Mouse (Mus musculus): ENCODE measurements around the gene Synj1.

Gene Synj1

DNA sequence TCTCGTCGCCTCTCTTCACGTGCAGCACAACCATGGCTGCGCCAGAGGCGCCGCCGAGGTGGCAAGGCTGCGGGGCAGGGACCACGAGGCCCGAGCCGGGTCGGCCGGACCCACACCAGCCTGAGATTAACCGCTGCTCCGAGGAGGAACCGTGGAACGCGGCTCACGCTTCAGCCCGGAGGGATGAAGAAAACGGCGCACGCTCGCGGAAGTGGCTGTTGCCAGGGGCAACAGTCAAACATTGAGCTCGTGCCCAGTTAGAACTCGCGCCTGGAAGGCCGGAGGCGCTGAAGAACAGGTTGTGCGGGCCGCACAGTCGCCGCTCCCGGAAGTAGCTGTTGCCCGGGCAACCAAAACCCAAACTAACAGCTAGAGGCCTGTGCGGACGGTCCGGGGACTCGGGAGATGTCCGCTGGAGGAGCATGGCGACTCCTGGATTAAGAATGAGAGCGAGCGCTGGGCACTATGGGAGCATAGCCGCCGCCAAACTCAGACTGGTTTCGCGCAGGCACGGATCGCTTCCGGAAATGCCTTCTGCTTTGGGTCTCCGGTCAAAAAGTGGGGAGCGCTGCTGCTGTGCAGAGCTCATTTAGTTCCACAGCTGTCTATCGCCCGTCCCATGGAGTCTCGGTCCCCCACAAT lies 76.3 kb downstream of the Synj1 start, which contains the start of gene Cfap298:
TSS of gene Cfap298 (minus strand) at position 428 of the 642 bp plus-strand sequence.
- DNase-seq: peak; percentile 91

DNA sequence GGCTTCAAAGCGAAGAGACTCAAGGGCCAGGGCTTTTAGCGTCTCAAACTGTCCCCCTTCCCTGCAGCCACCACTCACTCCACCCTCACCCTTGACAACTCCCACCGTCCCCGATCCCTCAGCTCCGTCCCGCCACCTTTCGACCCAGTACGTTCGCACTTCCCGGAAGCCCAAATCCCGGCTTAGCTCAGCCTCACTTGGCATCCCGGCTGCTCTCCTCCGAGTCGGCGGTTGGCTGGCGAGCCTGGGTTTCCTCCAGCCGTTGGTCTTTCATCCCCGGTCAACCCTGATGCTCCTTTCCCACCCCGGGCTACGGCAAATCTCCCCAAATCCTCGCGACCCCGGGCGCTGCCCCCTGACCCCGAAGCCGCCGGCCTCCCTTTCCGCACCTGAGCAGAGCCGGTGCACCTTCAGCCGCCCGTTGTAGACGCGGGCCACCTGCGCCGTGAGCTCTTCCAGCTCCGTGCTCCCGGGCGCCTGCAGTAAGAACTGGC lies 76.9 kb downstream of the Synj1 start:
- DNase-seq: peak; percentile 64

DNA sequence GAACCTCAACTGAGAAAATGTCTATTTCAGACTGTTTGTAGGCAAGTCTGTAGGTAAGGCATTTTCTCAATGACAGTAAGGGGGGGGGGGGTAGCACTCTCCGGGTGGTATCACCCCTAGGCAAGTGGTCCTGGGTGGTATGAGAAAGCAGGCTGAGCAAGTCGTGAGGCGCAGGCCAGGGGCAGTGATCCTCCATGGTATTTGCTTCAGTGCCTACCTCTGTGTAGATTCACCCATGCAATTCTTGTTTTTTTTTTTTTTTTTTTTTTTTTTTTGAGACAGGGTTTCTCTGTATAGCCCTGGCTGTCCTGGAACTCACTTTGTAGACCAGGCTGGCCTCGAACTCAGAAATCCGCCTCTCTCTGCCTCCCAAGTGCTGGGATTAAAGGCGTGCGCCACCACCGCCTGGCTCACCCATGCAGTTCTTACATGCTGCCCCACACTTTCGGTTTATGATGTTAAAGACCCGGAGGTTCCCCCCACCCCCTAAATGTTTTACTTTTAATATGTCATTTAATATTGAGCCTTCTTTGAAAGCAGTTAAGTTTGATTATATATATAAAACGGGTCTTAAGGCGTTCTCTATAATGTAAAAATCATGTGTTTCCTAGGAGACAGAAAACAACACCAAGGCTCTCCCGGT lies 77.5 kb downstream of the Synj1 start:
- peak; percentile 16 for DNase-seq

DNA sequence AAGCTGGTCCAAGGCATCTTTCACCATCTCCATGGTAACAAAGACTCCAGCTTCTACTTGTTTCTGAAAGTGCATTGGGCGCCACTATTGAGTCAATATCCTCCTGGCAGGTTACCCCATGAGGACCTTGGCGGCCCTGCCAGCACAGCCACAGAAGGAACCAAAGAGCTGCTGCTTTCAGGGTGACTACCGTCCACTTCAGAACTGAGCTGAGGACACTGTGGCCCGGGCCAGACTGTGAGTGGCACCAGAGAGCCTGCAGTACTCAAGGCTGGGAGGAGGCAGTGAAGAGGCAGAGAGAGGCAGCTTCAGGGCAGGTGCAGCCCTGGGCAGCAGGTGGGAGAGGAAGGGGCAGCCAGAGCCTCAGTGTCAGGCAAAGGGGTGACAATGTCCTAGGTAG lies 83.7 kb downstream of the Synj1 start:
- DNase-seq: no peak

DNA sequence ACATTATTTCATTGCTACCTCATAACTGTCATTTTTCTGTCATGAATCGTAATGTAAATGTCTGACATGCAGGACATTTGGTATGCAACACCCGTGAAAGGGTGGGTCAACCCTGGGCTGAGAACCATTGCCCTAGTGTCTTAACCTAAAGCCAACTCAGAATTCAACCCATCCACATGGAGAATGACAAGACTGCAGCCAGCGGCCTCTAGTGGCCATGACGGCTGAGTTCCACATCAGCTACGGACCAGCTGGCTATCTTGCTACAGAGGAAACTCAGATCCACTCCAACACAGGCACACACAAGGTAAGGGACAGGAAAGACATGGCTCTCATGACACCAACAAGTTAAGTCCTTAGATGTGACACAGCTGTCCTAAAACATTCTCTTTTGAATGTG lies 85.6 kb downstream of the Synj1 start:
- peak; percentile 35 for DNase-seq

DNA sequence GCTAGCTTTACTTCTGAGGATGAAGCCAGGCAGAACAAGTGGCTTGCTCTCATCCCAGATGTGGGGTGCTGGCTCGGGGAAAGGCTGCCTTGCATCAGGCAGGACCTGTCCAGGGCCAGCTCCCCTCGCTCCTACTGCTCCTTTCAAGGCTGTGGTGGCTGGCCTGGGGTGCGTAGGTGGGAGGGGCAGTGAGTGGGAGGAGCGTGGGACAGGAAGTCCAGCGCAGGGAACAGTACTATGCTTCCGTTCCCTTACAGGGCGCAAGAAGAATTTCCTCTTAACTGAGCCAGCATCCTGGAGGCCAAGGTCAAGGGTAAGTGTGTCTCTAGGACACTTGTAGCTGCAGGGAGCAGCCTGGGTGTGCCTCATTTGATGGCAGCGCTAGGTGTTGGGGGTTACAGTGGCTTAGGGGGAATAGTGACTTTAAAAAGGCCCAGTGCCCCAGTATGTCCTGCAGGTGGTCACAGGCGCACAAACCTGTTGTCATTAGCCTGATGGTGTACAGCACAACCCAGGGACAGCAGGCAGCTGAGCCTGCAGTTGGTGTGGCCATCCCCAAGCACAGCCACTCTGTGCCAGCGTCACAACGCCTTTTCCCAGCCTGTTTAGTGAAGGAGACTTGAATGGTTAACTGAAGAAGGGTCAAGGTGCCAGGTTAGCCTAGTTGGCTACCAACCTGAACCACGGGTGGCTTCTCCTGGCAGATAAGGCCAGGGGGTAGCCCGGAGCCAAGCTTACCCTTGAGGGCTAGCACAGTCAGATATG lies 86.3 kb downstream of the Synj1 start:
- no peak for DNase-seq

DNA sequence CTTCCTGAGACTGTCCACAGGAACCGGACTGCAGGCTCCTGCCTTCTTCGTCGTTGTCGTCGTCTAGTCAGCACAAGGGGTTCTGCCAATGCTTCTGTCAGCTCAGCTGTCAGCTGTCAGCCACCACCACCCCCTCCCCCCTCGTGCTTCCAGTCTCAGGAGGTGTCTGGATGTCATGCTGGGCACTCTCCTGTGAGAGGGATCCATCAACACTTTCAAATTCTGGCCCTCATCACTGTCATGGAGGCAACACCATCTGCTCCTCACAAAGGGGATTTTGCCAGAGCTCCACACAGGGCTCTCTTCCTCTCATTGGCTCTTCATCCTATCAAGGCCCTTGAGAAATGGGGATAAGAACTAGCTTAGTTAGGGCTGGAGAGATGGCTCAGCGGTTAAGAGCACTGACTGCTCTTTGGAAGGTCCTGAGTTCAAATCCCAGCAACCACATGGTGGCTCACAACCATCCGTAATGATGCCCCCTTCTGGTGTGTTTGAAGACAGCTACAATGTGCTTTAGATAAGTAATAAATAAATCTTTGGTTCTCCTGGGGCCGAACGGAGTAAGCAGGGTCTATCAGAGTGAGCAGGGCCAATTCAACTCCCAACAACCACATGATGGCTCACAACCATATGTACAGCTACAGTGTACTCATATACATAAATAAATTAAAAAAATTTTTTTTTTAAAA lies 89.5 kb downstream of the Synj1 start:
- no peak for DNase-seq

DNA sequence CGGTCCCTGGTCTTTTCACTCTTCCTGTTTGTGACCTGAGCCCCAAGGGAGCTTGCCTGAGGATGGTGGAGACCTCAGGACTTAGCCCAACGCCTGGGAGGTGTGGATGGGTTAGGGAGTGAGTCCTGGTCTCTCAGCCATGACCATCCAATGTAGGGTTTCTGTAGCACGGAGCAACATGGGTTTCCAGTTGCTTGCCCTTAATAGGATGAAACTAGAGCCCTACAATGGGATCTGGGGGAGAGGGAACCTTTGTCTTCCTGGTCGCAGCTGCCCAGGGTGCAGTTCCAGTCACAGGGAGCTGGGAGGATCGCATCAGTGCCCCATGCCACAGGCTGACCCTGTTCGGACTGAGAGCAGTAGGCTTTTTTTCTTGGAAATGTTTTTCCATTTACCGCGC lies 94.0 kb downstream of the Synj1 start:
- no peak for DNase-seq

DNA sequence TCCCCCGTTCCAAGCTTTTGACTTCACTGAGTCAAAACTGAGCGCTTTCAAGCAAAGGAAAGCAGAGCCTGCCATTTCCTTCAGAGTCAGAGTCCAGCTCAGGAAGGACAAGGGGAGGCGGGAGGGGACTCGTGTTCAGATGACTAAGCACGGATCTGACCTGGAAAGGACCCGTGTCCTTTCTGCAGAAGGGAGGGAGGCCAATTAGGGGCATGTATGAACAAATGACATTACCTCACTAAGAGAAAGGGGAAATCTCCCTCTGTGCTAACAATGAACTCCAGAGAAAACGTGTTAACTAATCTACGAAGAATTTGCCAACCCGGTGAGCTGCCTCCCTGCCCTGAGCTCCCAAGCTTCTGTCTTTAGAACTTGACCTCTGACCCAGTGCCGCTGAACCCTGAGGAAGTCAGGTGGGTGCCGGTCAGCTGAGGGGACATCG lies 95.0 kb downstream of the Synj1 start:
- DNase-seq: no peak

DNA sequence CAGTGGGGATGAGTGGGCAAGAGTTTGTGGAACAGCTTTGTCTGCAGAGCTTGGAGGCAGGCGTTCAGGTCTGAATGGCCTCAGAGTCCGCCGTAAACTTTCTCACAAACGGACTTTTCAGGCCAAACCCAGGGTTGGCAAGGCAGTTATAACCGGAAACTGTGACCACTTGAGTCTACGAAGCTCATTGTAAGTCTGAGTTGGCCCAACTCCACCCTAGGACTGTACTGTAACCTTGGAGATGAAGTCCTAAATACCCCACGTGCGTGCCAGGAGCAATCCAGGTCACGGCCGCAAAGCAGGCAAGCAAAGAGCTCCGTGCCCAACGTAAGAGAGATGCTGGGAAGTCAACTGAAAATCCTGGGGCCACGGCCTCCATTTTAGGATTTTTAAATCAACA lies 99.3 kb downstream of the Synj1 start:
- DNase-seq: no peak

DNA sequence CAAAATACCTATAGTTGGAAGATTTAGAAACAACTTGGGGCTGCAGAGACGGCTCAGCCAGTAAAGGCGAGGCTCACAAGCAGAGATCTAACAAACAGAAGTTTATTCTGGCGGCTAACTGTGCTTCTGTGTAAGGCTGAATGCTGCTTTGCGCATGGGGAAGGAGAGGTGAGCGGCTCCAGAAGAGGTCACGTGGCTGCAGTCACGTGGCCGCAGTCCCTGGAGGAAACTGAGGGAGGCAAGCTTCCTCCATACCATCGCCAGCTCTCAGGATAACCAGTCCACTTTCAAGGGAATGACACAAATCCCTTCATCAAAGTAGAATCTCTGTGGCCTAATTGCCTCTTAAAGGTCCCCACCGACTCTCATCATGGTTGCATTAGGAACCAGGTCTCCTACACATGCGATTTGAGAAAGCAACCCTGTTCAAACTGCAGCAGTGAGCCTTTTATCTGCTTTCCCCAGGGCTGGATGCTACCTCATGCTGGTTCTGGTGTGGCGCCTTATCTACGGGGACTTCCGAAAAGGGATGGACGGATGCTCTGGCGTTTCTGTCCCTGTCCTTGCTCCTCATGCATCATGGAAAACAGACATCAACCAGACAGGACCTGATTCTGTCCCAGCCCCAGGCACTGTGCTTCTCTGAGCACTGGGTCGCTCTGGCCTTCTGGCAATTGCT lies 100.1 kb downstream of the Synj1 start:
- DNase-seq: no peak

DNA sequence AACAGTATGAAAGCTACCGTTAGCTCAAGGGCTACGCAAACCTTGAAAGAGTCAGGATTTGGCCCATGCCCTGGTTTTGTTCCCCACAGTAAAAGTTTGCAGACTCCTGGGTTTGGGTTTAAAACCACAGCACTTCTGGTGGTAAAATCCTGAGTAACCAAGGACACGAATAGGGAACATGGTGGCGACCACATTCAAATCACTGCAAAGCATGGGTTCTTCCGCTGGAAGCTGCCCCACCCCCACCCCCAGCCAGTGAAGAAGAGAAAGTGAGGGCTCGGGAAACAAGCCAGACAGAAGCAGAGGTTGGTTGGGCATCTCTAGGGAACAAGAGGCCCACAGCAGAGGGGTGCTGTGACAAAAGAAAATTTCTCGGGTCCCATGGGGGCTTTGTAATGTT lies 103.9 kb downstream of the Synj1 start:
- no peak for DNase-seq

DNA sequence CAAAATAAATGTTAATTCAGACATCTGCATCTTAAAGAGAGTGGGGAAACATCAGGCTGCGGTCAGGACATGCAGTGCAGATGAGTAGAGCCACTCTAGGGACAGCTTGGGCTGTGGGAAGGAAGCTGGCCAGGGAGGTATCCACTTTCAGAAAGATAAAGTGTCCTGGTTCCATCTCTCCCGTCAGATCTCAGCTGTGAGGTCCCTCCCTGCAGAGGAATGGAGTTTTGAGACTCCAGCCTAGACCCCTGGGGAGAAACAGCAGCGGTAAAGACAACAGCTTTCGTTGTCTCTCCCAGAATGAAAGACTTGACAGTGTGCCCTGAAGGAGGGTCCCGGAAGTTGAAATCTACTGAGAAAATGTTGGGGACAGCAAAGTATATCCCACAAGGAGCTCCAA lies 107.8 kb downstream of the Synj1 start:
- DNase-seq: no peak

DNA sequence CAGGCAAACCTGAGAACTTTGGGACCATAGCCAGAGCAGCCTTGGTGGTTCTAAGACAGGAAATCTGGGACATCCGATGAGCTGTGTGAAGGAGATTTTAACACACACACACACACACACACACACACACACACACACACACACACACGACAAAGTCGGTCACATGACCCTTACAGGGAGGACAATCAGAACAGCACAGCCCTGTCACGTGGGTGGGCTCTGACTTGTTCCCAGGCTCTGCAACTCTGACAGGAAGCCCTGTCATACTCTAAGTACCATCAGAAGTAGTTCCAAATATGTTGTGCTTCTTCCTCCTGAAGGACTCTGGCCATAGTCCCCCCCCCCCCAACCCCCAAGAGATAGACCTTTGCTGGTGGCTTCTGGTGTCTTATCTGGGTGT lies 109.7 kb downstream of the Synj1 start:
- no peak for DNase-seq

DNA sequence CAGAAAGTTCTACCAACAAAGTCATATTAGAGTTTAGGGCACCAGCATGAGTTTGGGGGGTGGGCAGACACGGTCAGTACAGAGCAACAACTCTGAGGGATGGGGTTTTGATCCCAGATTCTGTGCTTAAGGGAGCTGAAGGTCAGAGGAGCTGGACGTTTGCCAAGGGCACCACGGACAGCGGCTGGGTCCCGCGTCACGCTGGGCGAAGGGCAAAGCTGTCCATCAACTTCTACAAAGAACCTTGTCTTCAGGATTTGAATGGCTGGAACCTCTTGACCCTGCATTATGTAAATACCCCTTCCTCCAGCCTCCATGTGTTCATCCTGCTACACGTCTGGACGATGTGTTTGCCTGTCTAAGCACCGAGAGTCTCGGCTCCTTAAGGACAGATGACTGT lies 111.6 kb downstream of the Synj1 start:
- no peak for DNase-seq

DNA sequence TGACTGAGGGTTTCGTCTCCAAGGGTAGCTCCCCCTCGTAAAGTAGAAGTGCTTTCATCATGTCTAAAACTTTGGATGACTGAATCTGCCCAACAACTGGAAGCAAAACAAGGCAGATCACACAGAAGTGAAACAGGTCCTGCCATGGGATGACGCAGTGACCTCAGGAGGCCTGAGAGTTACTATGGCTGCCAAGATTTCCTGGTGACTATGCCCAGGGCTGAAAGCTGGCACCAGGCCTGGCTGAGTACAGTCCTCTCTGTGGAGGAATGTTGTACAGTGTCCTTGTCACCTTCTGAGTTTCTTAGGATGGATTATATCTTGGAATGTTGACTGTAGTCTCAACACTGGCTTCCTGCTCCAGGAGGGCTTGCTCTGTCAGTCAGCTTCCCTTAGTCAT lies 113.5 kb downstream of the Synj1 start:
- no peak for DNase-seq

DNA sequence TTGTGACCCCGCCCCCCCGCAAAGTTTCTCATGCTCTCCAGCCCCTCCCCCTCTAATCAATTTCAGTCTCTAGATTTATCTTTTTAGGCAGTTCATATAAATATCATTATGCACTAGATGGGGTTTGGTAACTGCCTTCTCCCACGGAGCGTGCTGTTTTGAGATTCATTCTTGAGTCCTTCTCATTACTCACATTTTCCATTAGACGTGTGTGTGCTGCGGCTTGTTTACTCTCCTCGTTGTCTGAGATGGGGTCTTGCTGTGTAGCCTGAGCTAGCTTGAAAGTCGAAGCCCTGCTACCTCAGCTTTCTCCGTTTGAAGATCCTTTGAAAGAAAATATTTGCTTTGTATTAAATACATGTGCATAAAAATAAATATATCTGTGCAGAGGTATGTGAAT lies 117.3 kb downstream of the Synj1 start:
- DNase-seq: no peak

DNA sequence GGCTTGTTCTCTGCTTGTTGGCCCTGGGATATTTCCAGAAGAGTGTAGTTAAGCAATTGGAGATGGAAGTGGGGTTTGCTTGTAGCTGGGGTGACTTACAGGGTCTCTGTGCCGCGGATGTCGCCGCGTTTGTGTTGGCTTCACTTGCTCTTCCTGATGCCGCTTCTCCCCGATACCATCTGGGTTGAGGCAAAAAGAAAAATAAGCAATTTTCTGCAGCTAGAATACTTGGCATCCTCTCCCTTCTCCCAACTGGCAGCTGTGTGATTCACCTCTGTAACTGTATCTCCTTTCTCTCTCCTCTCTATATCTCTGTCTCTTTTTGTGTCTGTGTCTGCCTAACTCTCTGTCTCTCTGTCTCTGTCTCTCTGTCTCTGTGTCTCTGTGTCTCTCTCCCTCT lies 118.1 kb downstream of the Synj1 start:
- DNase-seq: no peak

DNA sequence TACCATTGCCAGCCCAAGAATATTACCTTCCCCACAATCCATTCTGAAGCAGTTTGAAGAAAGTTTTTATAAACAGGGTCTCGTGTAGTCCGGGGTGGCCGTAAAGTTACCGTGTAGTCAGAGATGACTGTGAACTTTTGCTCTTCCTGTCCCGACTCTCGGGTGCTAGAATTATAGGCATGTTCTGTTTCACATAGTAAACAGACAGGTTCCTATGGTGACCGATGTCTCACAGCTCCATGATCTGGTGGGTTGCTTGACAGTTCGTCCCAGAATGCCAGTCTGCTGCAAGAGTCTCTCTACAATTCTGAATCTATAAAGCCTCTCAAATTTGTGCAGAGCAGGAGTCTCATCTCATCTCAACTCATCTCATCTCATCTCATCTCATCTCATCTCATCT lies 119.0 kb downstream of the Synj1 start:
- no peak for DNase-seq

DNA sequence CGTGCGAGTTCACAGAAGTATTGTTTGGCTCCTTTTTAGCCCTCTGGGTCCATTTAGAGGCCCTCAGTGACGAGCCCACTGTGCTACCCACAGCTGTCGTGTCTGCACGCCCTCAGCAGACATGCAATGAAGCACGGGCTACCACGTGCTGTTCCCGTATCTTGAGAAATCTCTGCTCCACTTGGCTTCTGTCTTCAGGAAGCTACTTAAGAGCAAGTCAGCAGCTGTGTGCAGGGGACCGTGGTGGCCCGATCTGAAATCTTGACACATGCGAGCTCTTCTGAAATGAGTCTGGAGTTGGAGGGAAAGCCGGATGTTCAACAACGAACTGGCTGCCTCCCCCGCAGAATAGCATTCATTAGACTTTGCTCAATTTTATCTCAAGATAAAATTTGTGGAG lies 119.5 kb downstream of the Synj1 start:
- no peak for DNase-seq

DNA sequence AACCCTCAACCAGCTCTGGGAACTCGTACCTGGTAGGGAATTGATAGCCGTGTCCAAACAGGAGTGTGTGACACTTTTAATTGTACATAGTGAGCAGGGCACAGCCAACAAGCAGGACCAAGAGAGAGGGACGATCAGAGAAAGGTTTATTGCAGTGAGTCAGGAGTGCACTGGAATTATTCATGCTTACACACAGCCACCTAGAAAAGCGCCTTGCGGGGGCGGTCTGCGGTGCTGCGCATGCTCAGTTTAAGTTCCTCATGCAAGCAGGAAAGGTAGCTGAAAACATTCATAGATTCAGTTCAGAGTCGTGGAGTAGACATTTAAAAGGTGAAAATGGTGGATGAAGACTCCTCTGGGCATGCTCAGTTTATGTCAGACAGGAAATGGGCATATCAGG lies 120.4 kb downstream of the Synj1 start:
- DNase-seq: no peak

Data from thymus, postnatal 14 days (tissue).